Mouse (Mus musculus): Measurements from ENCODE around the gene Pde5a.

Pde5a gene

GRCm38 (mm10) chr3:122763768-122764167 lies 35.0 kb downstream of the Pde5a start:
- DNase-seq (ENCODE audit: inconsistent ontology term) = no peak

DNA sequence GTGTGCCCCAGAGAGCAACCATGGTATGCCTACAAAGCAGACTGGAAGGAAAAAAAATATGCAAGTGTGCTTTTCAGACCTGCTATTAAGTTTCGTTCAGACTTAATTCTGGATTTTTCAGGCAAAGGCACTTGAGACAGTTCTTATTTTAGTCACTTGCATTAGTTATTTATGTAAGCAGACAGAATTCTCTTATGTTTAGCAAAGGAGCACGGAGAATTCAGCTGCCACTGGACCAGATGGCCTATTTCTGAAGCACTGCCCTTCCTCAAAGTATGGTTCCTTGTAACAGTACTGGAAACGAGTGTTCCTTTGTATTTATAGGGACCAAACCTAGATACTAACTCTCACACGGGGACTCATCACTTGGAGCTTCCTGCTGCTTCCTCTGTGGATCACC lies 38.2 kb downstream of the Pde5a start:
- DNase-seq (ENCODE audit: inconsistent ontology term) = no peak

DNA sequence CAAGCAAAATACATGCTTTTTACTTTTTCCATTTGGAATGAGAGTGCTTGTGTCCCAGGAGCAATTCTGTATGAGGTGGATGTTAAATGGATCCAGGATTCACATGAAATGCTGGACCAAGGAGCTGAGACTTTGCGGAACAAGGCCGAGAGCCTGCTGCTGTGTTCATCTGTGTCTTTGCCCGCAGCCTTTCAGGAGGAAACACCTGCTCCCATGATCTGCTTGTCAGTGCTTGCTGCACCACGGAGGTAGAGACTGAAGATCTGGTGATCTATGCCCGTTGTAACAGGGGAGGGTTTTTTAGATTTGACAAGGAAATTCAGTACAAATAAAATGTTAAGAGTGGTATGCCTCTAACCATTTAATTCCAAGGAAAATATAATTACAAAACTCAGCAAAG lies 39.1 kb downstream of the Pde5a start:
- no peak for DNase-seq (ENCODE audit: inconsistent ontology term)

GRCm38 (mm10) chr3:122781417-122781816 lies 52.7 kb downstream of the Pde5a start:
- DNase-seq (ENCODE audit: inconsistent ontology term) = no peak

- DNase-seq (ENCODE audit: inconsistent ontology term) = peak; percentile 23
These were observed 55.5 kb downstream of the Pde5a start for GRCm38 (mm10) chr3:122784245-122784644.

- no peak for DNase-seq (ENCODE audit: inconsistent ontology term)
These were observed 59.6 kb downstream of the Pde5a start for GRCm38 (mm10) chr3:122788314-122788713.

- DNase-seq (ENCODE audit: inconsistent ontology term) = no peak
These were observed 60.8 kb downstream of the Pde5a start for GRCm38 (mm10) chr3:122789544-122789943.

GRCm38 (mm10) chr3:122800050-122800449 lies 71.3 kb downstream of the Pde5a start:
- no peak for DNase-seq (ENCODE audit: inconsistent ontology term)

DNA sequence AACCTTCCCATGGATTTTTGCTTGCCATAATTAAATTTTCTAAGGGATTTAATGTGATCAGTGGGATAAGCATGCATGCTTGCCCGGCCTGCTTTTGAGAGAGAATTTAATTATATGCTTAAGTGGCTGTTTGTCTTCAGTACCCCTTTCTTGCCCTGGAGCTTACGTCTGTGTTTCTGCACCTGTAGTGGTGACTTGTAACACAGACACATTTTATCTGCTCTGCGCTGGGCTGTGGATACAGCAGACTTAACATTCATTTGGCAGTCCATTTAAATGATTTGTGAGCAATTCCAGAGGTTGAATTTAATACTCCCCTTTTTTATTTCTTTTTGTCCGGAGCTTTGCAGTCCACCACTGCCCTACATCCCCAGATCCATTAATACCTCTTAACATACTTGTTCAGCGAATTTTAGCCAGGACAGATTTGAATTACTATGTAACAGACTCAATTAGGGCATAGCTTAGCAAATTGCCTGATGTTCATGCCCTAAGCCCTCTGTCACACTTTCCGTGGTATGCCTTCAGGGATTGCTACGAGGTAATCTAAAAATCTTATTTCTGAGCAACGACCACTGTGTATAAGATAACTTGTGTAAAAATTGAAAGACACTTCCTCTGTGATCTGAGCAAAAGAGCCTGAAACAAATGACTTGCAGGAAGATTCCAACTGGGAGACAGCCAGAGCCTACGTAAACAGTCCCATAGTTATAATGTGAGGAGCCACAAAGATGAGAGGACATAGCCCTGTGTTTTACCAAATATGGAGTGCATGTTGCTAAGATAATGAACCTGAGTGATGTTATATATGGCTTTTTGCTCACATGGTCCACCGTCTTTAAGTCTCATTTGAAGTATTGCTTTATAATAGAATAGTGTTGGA lies 72.0 kb downstream of the Pde5a start:
- no peak for DNase-seq (ENCODE audit: inconsistent ontology term)

GRCm38 (mm10) chr3:122801436-122802221 lies 72.9 kb downstream of the Pde5a start:
- no peak for DNase-seq (ENCODE audit: inconsistent ontology term)

GRCm38 (mm10) chr3:122807313-122807712 lies 78.6 kb downstream of the Pde5a start:
- no peak for DNase-seq (ENCODE audit: inconsistent ontology term)

DNA sequence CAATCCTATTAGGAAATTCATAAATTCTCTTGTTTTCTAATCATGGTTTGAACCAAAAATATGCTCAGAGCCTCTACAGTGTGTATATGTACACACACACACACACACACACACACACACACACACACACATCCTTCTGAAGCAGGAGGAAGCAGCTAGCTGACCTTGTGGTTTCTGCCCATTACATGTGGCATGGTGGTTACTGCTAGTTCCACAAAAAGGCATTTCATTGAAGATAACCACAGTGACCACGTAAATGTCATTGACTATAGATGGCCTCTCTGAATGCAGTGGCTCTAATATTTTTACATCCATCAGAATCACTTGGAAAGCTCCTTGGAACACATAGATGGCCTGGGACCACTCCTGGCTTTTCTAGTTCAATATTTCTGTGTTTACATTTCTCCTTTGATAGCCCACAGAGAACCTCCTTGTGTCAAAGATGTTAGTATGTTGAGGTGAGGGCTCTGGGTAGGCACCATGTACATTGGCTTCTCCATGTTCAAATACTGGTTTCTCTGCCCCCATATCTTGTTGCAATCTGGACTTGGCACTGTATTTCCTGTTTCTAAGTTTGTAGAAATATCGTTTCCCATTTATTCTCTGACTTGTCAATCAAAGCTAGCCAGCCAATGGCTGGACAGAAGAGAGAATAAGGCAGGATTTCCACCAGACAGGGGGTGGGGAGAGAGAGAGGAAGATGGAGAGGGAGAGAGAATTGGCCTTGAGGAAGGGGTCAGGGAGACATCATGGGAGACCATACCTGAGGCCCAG lies 81.5 kb downstream of the Pde5a start:
- no peak for DNase-seq (ENCODE audit: inconsistent ontology term)

DNA sequence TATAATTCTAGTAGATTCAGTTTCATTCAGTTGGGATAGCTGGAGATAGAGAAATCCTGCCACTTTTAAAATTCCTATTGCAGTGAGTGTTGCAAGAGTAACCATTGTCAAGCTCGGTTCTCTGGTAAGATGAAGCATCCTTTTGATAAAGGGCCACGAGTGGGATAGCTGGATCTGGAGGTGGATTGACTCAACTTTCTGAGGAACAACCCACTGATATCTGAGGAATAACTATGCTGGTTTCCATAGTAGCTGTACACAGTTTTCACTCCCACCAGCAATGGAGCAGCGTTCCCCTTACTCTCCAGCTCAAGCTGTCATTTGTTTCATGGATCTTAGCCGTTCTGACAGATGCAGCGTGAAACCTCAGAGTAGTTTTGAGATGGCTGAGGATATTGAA lies 82.2 kb downstream of the Pde5a start:
- no peak for DNase-seq (ENCODE audit: inconsistent ontology term)

GRCm38 (mm10) chr3:122814531-122814930 lies 85.8 kb downstream of the Pde5a start:
- DNase-seq (ENCODE audit: inconsistent ontology term) = no peak

- DNase-seq (ENCODE audit: inconsistent ontology term) = no peak
These were observed 89.5 kb downstream of the Pde5a start for GRCm38 (mm10) chr3:122818282-122818681.

DNA sequence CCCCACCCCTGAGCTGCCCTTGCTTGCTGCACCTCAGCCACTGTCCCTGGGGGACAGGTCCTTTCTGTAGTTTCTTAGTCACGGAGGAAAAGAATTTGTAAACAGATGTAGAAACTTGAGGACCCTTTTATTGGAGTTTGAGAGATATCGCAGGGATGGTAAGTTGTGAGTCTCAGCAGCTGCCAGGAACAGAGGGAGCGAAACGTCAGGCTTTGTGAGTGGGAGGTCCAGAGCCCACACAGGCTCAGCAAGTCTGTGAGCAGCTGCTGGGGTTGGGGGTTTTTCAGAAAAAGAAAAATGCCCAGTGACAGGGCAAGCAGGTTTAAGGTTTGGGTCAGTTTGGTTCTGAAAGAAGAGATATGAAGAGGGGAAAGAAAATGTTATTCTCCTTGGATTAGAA lies 92.0 kb downstream of the Pde5a start:
- no peak for DNase-seq (ENCODE audit: inconsistent ontology term)

GRCm38 (mm10) chr3:122828270-122829058 lies 99.7 kb downstream of the Pde5a start:
- DNase-seq (ENCODE audit: inconsistent ontology term) = no peak

DNA sequence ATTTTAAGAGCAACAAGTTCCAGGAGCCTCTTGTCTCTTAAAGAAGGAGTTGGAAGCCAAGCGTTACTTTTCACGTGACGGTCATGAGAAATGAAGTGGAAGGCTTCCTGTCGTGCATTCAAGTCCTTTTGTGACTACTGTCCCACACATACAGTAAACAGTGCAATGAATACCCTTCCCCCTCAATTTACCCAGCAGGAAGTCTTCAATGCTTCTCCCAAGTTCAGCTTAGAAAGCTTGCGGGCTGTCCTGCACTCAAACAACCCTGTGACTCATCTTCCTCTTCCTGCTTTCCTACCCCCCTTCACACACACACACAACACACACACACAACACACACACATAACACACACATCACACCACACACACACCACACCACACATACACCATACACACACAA lies 105.8 kb downstream of the Pde5a start:
- DNase-seq (ENCODE audit: inconsistent ontology term) = no peak

DNA sequence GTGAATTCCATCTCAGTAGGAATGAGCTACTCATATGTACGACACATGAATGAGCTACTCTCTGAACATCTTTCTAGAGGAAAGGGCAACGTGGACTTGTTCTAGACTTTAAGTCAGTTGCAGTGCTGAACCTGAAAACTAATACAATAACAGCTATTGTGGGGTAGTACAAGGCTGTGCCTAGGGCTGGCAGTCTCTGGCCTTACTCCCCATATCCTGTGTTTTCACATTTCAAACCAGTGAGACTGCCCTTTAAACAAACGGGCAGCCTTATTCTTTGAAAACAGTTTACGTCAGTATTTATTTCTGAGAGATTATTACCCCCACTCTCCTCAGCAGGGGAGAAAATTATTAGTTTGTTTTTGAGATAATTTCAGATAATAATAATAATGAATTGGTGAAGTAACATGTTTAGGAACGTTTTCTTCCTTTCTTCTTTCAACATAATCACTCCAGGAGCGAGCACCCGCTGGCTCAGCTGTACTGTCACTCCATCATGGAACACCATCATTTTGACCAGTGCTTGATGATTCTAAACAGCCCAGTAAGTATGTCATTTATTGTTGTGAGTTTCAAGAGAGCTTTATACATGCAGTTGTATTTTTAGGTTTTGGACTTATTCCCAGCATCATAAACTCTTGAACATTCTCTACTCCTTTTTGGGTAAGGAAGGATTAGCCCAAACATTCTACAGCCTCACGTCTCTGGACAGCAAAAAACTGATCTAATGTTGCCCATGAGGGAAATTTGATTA lies 106.5 kb downstream of the Pde5a start:
- no peak for DNase-seq (ENCODE audit: inconsistent ontology term)

- DNase-seq (ENCODE audit: inconsistent ontology term) = no peak
These were observed 108.9 kb downstream of the Pde5a start for GRCm38 (mm10) chr3:122837639-122838038.
